Mouse (Mus musculus): ENCODE data around the gene Gm7970. TPM values are rescaled to one million over a fixed set of nuclear protein-coding genes. Genes with fewer than 3 reads are reported as not detected.
"Not testable (repeated sequence)": the region's sequence is repeated elsewhere in the genome, so short reads cannot be mapped to it uniquely, and the experiment has no call there.

Gene Gm7970
- total RNA-seq (2021): not detected

DNA sequence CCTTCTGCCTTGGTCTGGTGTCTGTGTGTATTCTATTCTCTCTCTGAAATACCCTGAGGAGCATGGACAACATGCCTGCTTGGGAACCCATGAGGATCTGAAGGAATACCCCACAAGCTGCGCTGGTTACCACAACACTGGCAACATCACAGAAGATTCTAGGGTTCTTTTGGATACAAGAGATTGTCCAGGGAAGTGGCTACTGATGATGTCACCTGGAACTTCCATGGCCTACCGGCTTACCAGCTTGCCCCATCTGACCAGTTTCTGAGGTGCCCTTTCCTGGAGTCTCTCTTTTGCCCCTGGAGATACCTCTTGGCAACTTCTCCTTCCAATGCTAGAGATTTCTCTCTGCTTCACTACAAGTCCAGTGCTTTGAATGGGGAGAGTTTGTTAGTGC is at the start of gene Gm7970:
Gene Gm7970 (minus strand): TSS at position 101 of the 400 bp plus-strand sequence.
- DNase-seq (ENCODE audit: low spot score in 2 of 2); intact Hi-C loops (cut with DNase I): not testable (repeated sequence)

DNA sequence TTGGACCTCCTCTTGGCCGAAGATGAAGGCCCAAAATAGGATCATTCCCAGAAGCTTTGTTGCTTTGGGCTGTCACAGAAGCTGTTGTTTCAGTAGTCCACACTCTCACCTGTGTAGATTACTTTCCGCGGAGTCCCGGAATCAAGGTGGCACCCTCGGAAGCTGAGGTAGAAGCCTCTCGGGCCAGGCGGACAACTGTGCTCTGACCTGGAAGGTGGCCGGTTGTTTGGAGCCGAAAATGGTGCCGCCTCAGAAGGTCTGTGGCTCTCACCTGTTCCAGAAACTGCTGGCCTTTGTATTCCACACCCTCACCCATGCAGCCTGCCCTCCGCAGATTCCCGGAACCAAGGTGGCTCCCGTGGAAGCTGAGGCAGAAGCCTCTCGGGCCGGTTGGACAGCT is 45.6 kb upstream of the Gm7970 start:
- DNase-seq (ENCODE audit: low spot score in 2 of 2); intact Hi-C loops (cut with DNase I): not testable (repeated sequence)

- intact Hi-C loops (cut with DNase I); DNase-seq (ENCODE audit: low spot score in 2 of 2): not testable (repeated sequence)
Observed at GRCm38 (mm10) chr14:41586346-41586745, 31.0 kb upstream of the Gm7970 start.

GRCm38 (mm10) chr14:41572911-41573310 is 17.5 kb upstream of the Gm7970 start, which contains the start of gene 1700049E17Rik2:
Gene 1700049E17Rik2 (plus strand): TSS chr14:41573211.
- DNase-seq (ENCODE audit: low spot score in 2 of 2); intact Hi-C loops (cut with DNase I): not testable (repeated sequence)

GRCm38 (mm10) chr14:41524695-41525094 is 30.7 kb downstream of the Gm7970 start:
- intact Hi-C loops (cut with DNase I); DNase-seq (ENCODE audit: low spot score in 2 of 2): not testable (repeated sequence)

DNA sequence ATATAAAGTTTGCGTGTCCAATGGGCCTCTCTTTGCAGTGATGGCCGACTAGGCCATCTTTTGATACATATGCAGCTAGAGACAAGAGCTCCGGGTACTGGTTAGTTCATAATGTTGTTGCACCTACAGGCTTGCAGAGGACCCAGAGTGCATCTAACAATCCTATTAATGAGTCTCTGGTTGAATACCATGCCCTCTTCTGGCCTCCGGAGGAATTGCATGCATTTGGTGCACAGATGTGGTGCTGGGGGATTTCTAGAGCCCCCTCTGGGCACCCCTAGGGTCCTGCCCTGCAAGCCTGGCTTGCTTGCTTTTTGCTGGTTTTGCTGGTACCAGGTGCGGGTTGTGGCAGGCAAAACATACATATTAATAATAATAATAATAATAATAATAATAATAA is 34.7 kb downstream of the Gm7970 start:
- intact Hi-C loops (cut with DNase I); DNase-seq (ENCODE audit: low spot score in 2 of 2): not testable (repeated sequence)

Other genes with a start within 250 kb of the Gm7970 start
- gene Gm5798, start 207.0 kb downstream of the Gm7970 start, total RNA-seq (2021): not detected
- gene Gm7945, start 169.2 kb downstream of the Gm7970 start, total RNA-seq (2021): not detected
- not detected for gene Gm6482, start 147.3 kb downstream of the Gm7970 start, total RNA-seq (2021)
- not detected for gene Gm7954, start 102.1 kb downstream of the Gm7970 start, total RNA-seq (2021)
- not detected for gene Gm3486, start 66.1 kb downstream of the Gm7970 start, total RNA-seq (2021)
- gene 1700049E17Rik2, start 17.6 kb upstream of the Gm7970 start, total RNA-seq (2021): not detected
- gene Gm3072, start 69.0 kb upstream of the Gm7970 start, total RNA-seq (2021): not detected
- not detected for gene Gm3676, start 90.9 kb upstream of the Gm7970 start, total RNA-seq (2021)
- not detected for gene Gm8068, start 146.3 kb upstream of the Gm7970 start, total RNA-seq (2021)
- gene Gm7929, start 195.0 kb upstream of the Gm7970 start, total RNA-seq (2021): not detected
- gene Gm47189, start 216.9 kb upstream of the Gm7970 start, total RNA-seq (2021): not detected